Mouse (Mus musculus) forebrain, embryonic 13.5 days (tissue): ENCODE measurements around the gene Gna15. TPM values are rescaled to one million over a fixed set of nuclear protein-coding genes. Genes with fewer than 3 reads are reported as not detected.
A peak's percentile ranks its signal among the peaks of the same experiment; 100 is the strongest.

ENCODE experiments used
- ATAC-seq: fragments of 200-750 bp; cut with Nextera tagmentation; 2 replicates; pipeline ENCODE4 v1.8.0; 2017
- H3K27ac ChIP-seq: fragments of 300-500 bp; sonication (generic); 2 replicates; pipeline ENCODE4 v1.5.1; 2015; ENCODE audit warnings: inconsistent platforms, mild to moderate bottlenecking, moderate library complexity
- H3K27me3 ChIP-seq: fragments of 300-500 bp; sonication (generic); 2 replicates; pipeline ENCODE4 v1.6.1; 2015; ENCODE audit warnings: mild to moderate bottlenecking, inconsistent platforms
- H3K36me3 ChIP-seq: fragments of 300-500 bp; sonication (generic); 2 replicates; pipeline ENCODE4 v1.6.1; 2015; ENCODE audit warnings: mild to moderate bottlenecking, inconsistent platforms; ENCODE audit not compliant: poor library complexity, severe bottlenecking
- H3K4me1 ChIP-seq: fragments of 300-500 bp; sonication (generic); 2 replicates; pipeline ENCODE4 v1.6.1; 2015; ENCODE audit warnings: inconsistent platforms
- H3K4me2 ChIP-seq: fragments of 300-500 bp; sonication (generic); 2 replicates; pipeline ENCODE4 v1.6.1; 2015; ENCODE audit warnings: inconsistent platforms, mild to moderate bottlenecking, moderate library complexity
- H3K4me3 ChIP-seq: fragments of 300-500 bp; sonication (generic); 2 replicates; pipeline ENCODE4 v1.5.1; 2015; ENCODE audit warnings: mild to moderate bottlenecking, inconsistent platforms
- H3K9ac ChIP-seq: fragments of 300-500 bp; sonication (generic); 2 replicates; pipeline ENCODE4 v1.6.1; 2015; ENCODE audit warnings: mild to moderate bottlenecking, inconsistent platforms
- H3K9me3 ChIP-seq: fragments of 300-500 bp; sonication (generic); replicated peaks from 2 replicates; pipeline ENCODE4 v1.6.1; 2016; ENCODE audit warnings: inconsistent platforms
- WGBS: fragments of 180-500 bp; shearing (Covaris S2); methylation state at CpG from one replicate; pipeline ENCODE4 v1.1.7; 2015; 5-methylcytosine and 5-hydroxymethylcytosine counted together
- polyA plus RNA-seq: library from polyadenylated mRNA; unstranded; fragments of >200 nt; fragmentation: Nextera tagmentation; extraction: Ambion mirVana; gene quantifications from 2 replicates; pipeline ENCODE4 v1.2.1, GENCODE M21; 2015

Gene Gna15
- polyA plus RNA-seq, 1 experiment from 2014 or later: 0.57 TPM

GRCm38 (mm10) chr10:81551597-81552102 is 27.6 kb upstream of the Gna15 start:
- no peaks in the 10 kb centered on the region for H3K4me1 ChIP-seq
- 4% methylated on average over 12 of the region's 12 CpGs for WGBS
- H3K4me3 ChIP-seq: no peak overlapping the region
- no peak overlapping the region for H3K9ac ChIP-seq
- H3K4me2 ChIP-seq: no peak overlapping the region
- no peaks in the 10 kb centered on the region for H3K36me3 ChIP-seq
- no peak overlapping the region for H3K27ac ChIP-seq
- H3K9me3 ChIP-seq: peaks cover 6% of the 10 kb centered on the region; the same call in 1 of the 2 replicates
- ATAC-seq: peak; percentile 83
- H3K27me3 ChIP-seq: no peaks in the 10 kb centered on the region

- Histone ChIP-seq H3K4me1 (0 out of 2 replicates have a peak, but pooled peaks cover 6% of the 10 kb centered on the region), H3K9ac (no peak overlapping the region), H3K4me3 (no peak overlapping the region), H3K27me3 (no peaks in the 10 kb centered on the region), H3K4me2 (no peak overlapping the region), H3K27ac (no peak overlapping the region), H3K36me3 (no peaks in the 10 kb centered on the region), H3K9me3 (peaks cover 3% of the 10 kb centered on the region; the same call in 1 of the 2 replicates)
- no peak for ATAC-seq
- 8% methylated on average over 7 of the region's 7 CpGs for WGBS
Observed at GRCm38 (mm10) chr10:81550257-81550656, 26.2 kb upstream of the Gna15 start.

- peaks cover 11% of the 10 kb centered on the region for H3K4me1 ChIP-seq
- no peak overlapping the region for H3K4me3 ChIP-seq
- H3K27me3 ChIP-seq: no peaks in the 10 kb centered on the region
- no peak overlapping the region for H3K4me2 ChIP-seq
- H3K9me3 ChIP-seq: peaks cover 3% of the 10 kb centered on the region; the same call in 1 of the 2 replicates
- ATAC-seq: no peak
- H3K9ac ChIP-seq: 0 out of 2 replicates have a peak overlapping the region, but pooled peaks have one; percentile 0
- no peak overlapping the region for H3K27ac ChIP-seq
- no peaks in the 10 kb centered on the region for H3K36me3 ChIP-seq
- 65% methylated on average over 5 of the region's 5 CpGs for WGBS
Observed at GRCm38 (mm10) chr10:81548944-81549343, 24.9 kb upstream of the Gna15 start.

- WGBS: 91% methylated on average over 13 of the region's 13 CpGs
- Histone ChIP-seq H3K36me3 (peaks cover 4% of the 10 kb centered on the region; the same call in 1 of the 2 replicates), H3K27me3 (no peaks in the 10 kb centered on the region), H3K27ac (no peak overlapping the region), H3K9me3 (no peaks in the 10 kb centered on the region), H3K4me3 (no peak overlapping the region), H3K9ac (0 out of 2 replicates have a peak overlapping the region, but pooled peaks have one; percentile 8), H3K4me2 (no peak overlapping the region), H3K4me1 (peaks cover 30% of the 10 kb centered on the region)
- no peak for ATAC-seq
Observed at GRCm38 (mm10) chr10:81546788-81547571, 23.0 kb upstream of the Gna15 start.

- no peak for ATAC-seq
- no peak overlapping the region for H3K4me3 ChIP-seq
- H3K9me3 ChIP-seq: no peaks in the 10 kb centered on the region
- no peak overlapping the region for H3K4me2 ChIP-seq
- H3K36me3 ChIP-seq: peaks cover 8% of the 10 kb centered on the region; the same call in 1 of the 2 replicates
- WGBS: 85% methylated on average over 5 of the region's 5 CpGs
- no peak overlapping the region for H3K27ac ChIP-seq
- H3K4me1 ChIP-seq: peaks cover 37% of the 10 kb centered on the region
- no peaks in the 10 kb centered on the region for H3K27me3 ChIP-seq
- 0 out of 2 replicates have a peak overlapping the region, but pooled peaks have one; percentile 2 for H3K9ac ChIP-seq
Observed at GRCm38 (mm10) chr10:81546332-81546731, 22.3 kb upstream of the Gna15 start.

GRCm38 (mm10) chr10:81545161-81545747 is 21.2 kb upstream of the Gna15 start, which contains the start of gene Gna11:
TSS of gene Gna11 (minus strand) at chr10:81545190.
- WGBS: 1% methylated on average over 58 of the region's 59 CpGs
- H3K27ac ChIP-seq: peak within 1 kb of the TSS; percentile 93
- ATAC-seq: peak; percentile 97
- H3K4me1 ChIP-seq: peaks cover 42% of the 10 kb centered on the region
- H3K4me3 ChIP-seq: peak within 1 kb of the TSS; percentile 86
- H3K36me3 ChIP-seq: peaks cover 9% of the 10 kb centered on the region; the same call in 1 of the 2 replicates
- H3K4me2 ChIP-seq: peak within 1 kb of the TSS; percentile 99
- peak within 1 kb of the TSS; percentile 85 for H3K9ac ChIP-seq
- H3K27me3 ChIP-seq: no peaks in the 10 kb centered on the region
- no peaks in the 10 kb centered on the region for H3K9me3 ChIP-seq

GRCm38 (mm10) chr10:81544296-81545160 is 20.5 kb upstream of the Gna15 start:
- under 1% methylated on average over 85 of the region's 93 CpGs for WGBS
- ATAC-seq: peak; percentile 14
- peak overlapping the region; percentile 99 for H3K4me2 ChIP-seq
- peak overlapping the region; percentile 80 for H3K27ac ChIP-seq
- peaks cover 12% of the 10 kb centered on the region; the same call in 1 of the 2 replicates for H3K36me3 ChIP-seq
- H3K9ac ChIP-seq: peak overlapping the region; percentile 85
- H3K27me3 ChIP-seq: no peaks in the 10 kb centered on the region
- peak overlapping the region; percentile 86 for H3K4me3 ChIP-seq
- H3K9me3 ChIP-seq: no peaks in the 10 kb centered on the region
- peaks cover 42% of the 10 kb centered on the region for H3K4me1 ChIP-seq

- H3K9me3 ChIP-seq: no peaks in the 10 kb centered on the region
- peaks cover 12% of the 10 kb centered on the region; the same call in 1 of the 2 replicates for H3K36me3 ChIP-seq
- no peaks in the 10 kb centered on the region for H3K27me3 ChIP-seq
- H3K4me2 ChIP-seq: peak overlapping the region; percentile 99
- 75% methylated on average over 1 of the region's 1 CpGs for WGBS
- no peak overlapping the region for H3K27ac ChIP-seq
- peak overlapping the region; percentile 85 for H3K9ac ChIP-seq
- ATAC-seq: no peak
- peaks cover 44% of the 10 kb centered on the region for H3K4me1 ChIP-seq
- peak overlapping the region; percentile 86 for H3K4me3 ChIP-seq
Observed at GRCm38 (mm10) chr10:81543633-81544032, 19.6 kb upstream of the Gna15 start.

- no peak for ATAC-seq
- peaks cover 12% of the 10 kb centered on the region; the same call in 1 of the 2 replicates for H3K36me3 ChIP-seq
- H3K27ac ChIP-seq: no peak overlapping the region
- H3K4me3 ChIP-seq: peak overlapping the region; percentile 86
- peak overlapping the region; percentile 85 for H3K9ac ChIP-seq
- H3K4me2 ChIP-seq: peak overlapping the region; percentile 99
- peaks cover 46% of the 10 kb centered on the region for H3K4me1 ChIP-seq
- H3K9me3 ChIP-seq: no peaks in the 10 kb centered on the region
- no peaks in the 10 kb centered on the region for H3K27me3 ChIP-seq
- WGBS: 79% methylated on average over 7 of the region's 7 CpGs
Observed at GRCm38 (mm10) chr10:81542727-81543460, 18.9 kb upstream of the Gna15 start.

GRCm38 (mm10) chr10:81541803-81542202 is 17.8 kb upstream of the Gna15 start:
- peak overlapping the region; percentile 5; the same call in 1 of the 2 replicates for H3K4me2 ChIP-seq
- WGBS: 88% methylated on average over 10 of the region's 10 CpGs
- peaks cover 46% of the 10 kb centered on the region for H3K4me1 ChIP-seq
- H3K27ac ChIP-seq: no peak overlapping the region
- no peaks in the 10 kb centered on the region for H3K9me3 ChIP-seq
- no peak for ATAC-seq
- H3K4me3 ChIP-seq: no peak overlapping the region
- H3K36me3 ChIP-seq: peaks cover 16% of the 10 kb centered on the region; the same call in 1 of the 2 replicates
- no peaks in the 10 kb centered on the region for H3K27me3 ChIP-seq
- peak overlapping the region; percentile 58 for H3K9ac ChIP-seq

- 88% methylated on average over 5 of the region's 5 CpGs for WGBS
- Histone ChIP-seq H3K4me1 (peaks cover 46% of the 10 kb centered on the region), H3K9me3 (no peaks in the 10 kb centered on the region), H3K27me3 (no peaks in the 10 kb centered on the region), H3K27ac (no peak overlapping the region), H3K9ac (peak overlapping the region; percentile 58; the same call in 1 of the 2 replicates), H3K4me3 (no peak overlapping the region), H3K36me3 (peaks cover 16% of the 10 kb centered on the region; the same call in 1 of the 2 replicates), H3K4me2 (no peak overlapping the region)
- no peak for ATAC-seq
Observed at GRCm38 (mm10) chr10:81541363-81541762, 17.3 kb upstream of the Gna15 start.
